Mouse (Mus musculus): ENCODE results near the gene Faf1. TPM values are rescaled to one million over a fixed set of nuclear protein-coding genes. Genes with fewer than 3 reads are reported as not detected.

Faf1 gene
- polyA plus RNA-seq, 1 experiment from 2014 or later, result 30.3 TPM

- H3K4me2 ChIP-seq, result no peak overlapping the region
- H3K4me1 ChIP-seq (ENCODE audit: insufficient read depth), result no peaks in the 10 kb centered on the region
- no peak overlapping the region for H3K4me3 ChIP-seq (ENCODE audit: low read depth, low read length)
- no peaks in the 10 kb centered on the region for H3K9me3 ChIP-seq (ENCODE audit: low read depth, low read length)
- H3K27me3 ChIP-seq (ENCODE audit: insufficient read depth, low read length), result peaks cover 92% of the 10 kb centered on the region
- no peak for TF ChIP-seq CTCF (IDR thresholded peaks at IDR 0.05; ENCODE audit: low read depth)
- no peaks in the 10 kb centered on the region for H3K36me3 ChIP-seq (ENCODE audit: insufficient read depth)
- no peak overlapping the region for H3K27ac ChIP-seq (ENCODE audit: low read depth)
- WGBS, result 4% methylated on average over 13 of the region's 13 CpGs
- DNase-seq, result no peak
- ATAC-seq (ENCODE audit: insufficient read depth), result no peak
- H3K9ac ChIP-seq, result no peak overlapping the region
Observed at GRCm38 (mm10) chr4:109986748-109987355, 310.5 kb downstream of the Faf1 start.

GRCm38 (mm10) chr4:109987560-109988362 is 311.4 kb downstream of the Faf1 start:
- no peaks in the 10 kb centered on the region for H3K4me1 ChIP-seq (ENCODE audit: insufficient read depth)
- 5% methylated on average over 15 of the region's 20 CpGs for WGBS
- no peak for ATAC-seq (ENCODE audit: insufficient read depth)
- no peak overlapping the region for H3K9ac ChIP-seq
- no peak overlapping the region for H3K4me2 ChIP-seq
- H3K27ac ChIP-seq (ENCODE audit: low read depth), result no peak overlapping the region
- no peak overlapping the region for H3K4me3 ChIP-seq (ENCODE audit: low read depth, low read length)
- no peaks in the 10 kb centered on the region for H3K9me3 ChIP-seq (ENCODE audit: low read depth, low read length)
- peaks cover 85% of the 10 kb centered on the region for H3K27me3 ChIP-seq (ENCODE audit: insufficient read depth, low read length)
- no peaks in the 10 kb centered on the region for H3K36me3 ChIP-seq (ENCODE audit: insufficient read depth)
- TF ChIP-seq CTCF (IDR thresholded peaks at IDR 0.05; ENCODE audit: low read depth), result no peak
- no peak for DNase-seq

- DNase-seq (no peak), ATAC-seq (ENCODE audit: insufficient read depth) (no peak)
- no peaks in the 10 kb centered on the region for H3K9me3 ChIP-seq (ENCODE audit: low read depth, low read length)
- H3K4me1 ChIP-seq (ENCODE audit: insufficient read depth), result no peaks in the 10 kb centered on the region
- 9% methylated on average over 5 of the region's 5 CpGs for WGBS
- no peak for TF ChIP-seq CTCF (IDR thresholded peaks at IDR 0.05; ENCODE audit: low read depth)
- H3K4me2 ChIP-seq, result no peak overlapping the region
- H3K4me3 ChIP-seq (ENCODE audit: low read depth, low read length), result no peak overlapping the region
- no peak overlapping the region for H3K9ac ChIP-seq
- no peak overlapping the region for H3K27ac ChIP-seq (ENCODE audit: low read depth)
- peaks cover 79% of the 10 kb centered on the region for H3K27me3 ChIP-seq (ENCODE audit: insufficient read depth, low read length)
- no peaks in the 10 kb centered on the region for H3K36me3 ChIP-seq (ENCODE audit: insufficient read depth)
Observed at GRCm38 (mm10) chr4:109988411-109988810, 312.0 kb downstream of the Faf1 start.

- H3K27ac ChIP-seq (ENCODE audit: low read depth), result no peak overlapping the region
- DNase-seq, result no peak
Observed at GRCm38 (mm10) chr4:109989213-109989612, 312.8 kb downstream of the Faf1 start.

GRCm38 (mm10) chr4:110006044-110006443 is 329.7 kb downstream of the Faf1 start:
- no peak overlapping the region for H3K27ac ChIP-seq (ENCODE audit: low read depth)
- no peaks in the 10 kb centered on the region for H3K27me3 ChIP-seq (ENCODE audit: insufficient read depth, low read length)
- H3K9me3 ChIP-seq (ENCODE audit: low read depth, low read length), result no peaks in the 10 kb centered on the region
- H3K36me3 ChIP-seq (ENCODE audit: insufficient read depth), result no peaks in the 10 kb centered on the region
- no peaks in the 10 kb centered on the region for H3K4me1 ChIP-seq (ENCODE audit: insufficient read depth)
- H3K4me2 ChIP-seq, result no peak overlapping the region
- H3K9ac ChIP-seq, result no peak overlapping the region
- DNase-seq, result no peak
- 88% methylated on average over 1 of the region's 1 CpGs for WGBS
- no peak overlapping the region for H3K4me3 ChIP-seq (ENCODE audit: low read depth, low read length)
- no peak for TF ChIP-seq CTCF (IDR thresholded peaks at IDR 0.05; ENCODE audit: low read depth)
- ATAC-seq (ENCODE audit: insufficient read depth), result no peak

More at GRCm38 (mm10) chr4:109989213-109989612, 312.8 kb downstream of the Faf1 start:
- H3K4me1 ChIP-seq (ENCODE audit: insufficient read depth), result no peaks in the 10 kb centered on the region
- no peak for ATAC-seq (ENCODE audit: insufficient read depth)
- peaks cover 71% of the 10 kb centered on the region for H3K27me3 ChIP-seq (ENCODE audit: insufficient read depth, low read length)
- no peaks in the 10 kb centered on the region for H3K36me3 ChIP-seq (ENCODE audit: insufficient read depth)
- no peaks in the 10 kb centered on the region for H3K9me3 ChIP-seq (ENCODE audit: low read depth, low read length)
- WGBS, result 39% methylated on average over 6 of the region's 6 CpGs
- no peak for TF ChIP-seq CTCF (IDR thresholded peaks at IDR 0.05; ENCODE audit: low read depth)
- H3K4me2 ChIP-seq, result no peak overlapping the region
- H3K9ac ChIP-seq, result no peak overlapping the region
- H3K4me3 ChIP-seq (ENCODE audit: low read depth, low read length), result no peak overlapping the region

Other genes starting within 250 kb of the Faf1 start
- 54.6 and 54.7 TPM in 2 replicates for gene Rnf11, start 191.9 kb upstream of the Faf1 start, polyA plus RNA-seq (2014; fragmentation: Nextera tagmentation; extraction: Ambion mirVana)
- not detected in 2 replicates for gene 4930522H14Rik, start 145.3 kb upstream of the Faf1 start, polyA plus RNA-seq (2014; fragmentation: Nextera tagmentation; extraction: Ambion mirVana)
- gene Cdkn2c, start 9.4 kb upstream of the Faf1 start, polyA plus RNA-seq (2014; fragmentation: Nextera tagmentation; extraction: Ambion mirVana), result 11.0 and 11.8 TPM in 2 replicates